ENCODE assay signal across 8 mouse cellular contexts in genomic region chr11:74638791-74639411, GRCm38 (mm10). TPM values are rescaled to one million over a fixed set of nuclear protein-coding genes. Genes with fewer than 3 reads are reported as not detected.
DNase-seq lines count a peak whose midpoint lies in the region; ATAC-seq and TF ChIP-seq lines count a peak whose summit lies in the region.

No protein-coding gene starts in this region.

- WGBS in heart, embryonic 13.5 days: 3% methylated on average over 9 of the region's 9 CpGs
- 10% methylated on average over 9 of the region's 9 CpGs for WGBS in lung, adult 2 months

- no peak for TF ChIP-seq POLR2A in ES-Bruce4 (IDR thresholded peaks at IDR 0.05; ENCODE audit: insufficient read depth, low read length)
- TF ChIP-seq POLR2A in lung, adult 2 months (IDR thresholded peaks at IDR 0.05; ENCODE audit: borderline replicate concordance, extremely low read depth, low read depth, low read length): no peak

- H3K4me3 ChIP-seq in ES-Bruce4 (ENCODE audit: low read depth, low read length): peak overlapping the region; percentile 70
- H3K4me3 ChIP-seq in heart, embryonic 13.5 days: peak overlapping the region; percentile 81
- peak overlapping the region; percentile 72 for H3K4me3 ChIP-seq in lung, adult 2 months (replicated peaks; ENCODE audit: extremely low read depth, low read depth, low read length)

- peak overlapping the region; percentile 80 for H3K4me2 ChIP-seq in heart, embryonic 13.5 days

- ATAC-seq in heart, embryonic 13.5 days (ENCODE audit: extremely low read depth, insufficient number of reproducible peaks, low FRiP score, low TSS enrichment): no peak

- no peaks in the 10 kb centered on the region for H3K4me1 ChIP-seq in ES-Bruce4 (ENCODE audit: control insufficient read depth, insufficient read depth, low read length)
- H3K4me1 ChIP-seq in heart, embryonic 13.5 days: peaks cover 25% of the 10 kb centered on the region
- peaks cover 5% of the 10 kb centered on the region for H3K4me1 ChIP-seq in lung, adult 2 months (ENCODE audit: control insufficient read depth, insufficient read depth, low read length)

- DNase-seq in cerebellum, adult 9-11 months: peak; percentile 58
- no peak for DNase-seq in cerebellum, postnatal 4 days (ENCODE audit: low spot score in 2 of 2)
- peak; percentile 48 for DNase-seq in lung, adult 2 months
- DNase-seq in telencephalon, adult 2 months (ENCODE audit: low read depth, low spot score): peak; percentile 26
- no peak for DNase-seq in spleen, postnatal 10 days (ENCODE audit: low spot score in 2 of 2)
- DNase-seq in gastrocnemius, postnatal 10 days: no peak

- H3K9ac ChIP-seq in ES-Bruce4 (ENCODE audit: low read depth, poor library complexity, severe bottlenecking): 0 out of 2 replicates have a peak overlapping the region, but pooled peaks have one; percentile 61
- H3K9ac ChIP-seq in heart, embryonic 13.5 days: peak overlapping the region; percentile 88

- TF ChIP-seq EP300 in ES-Bruce4 (IDR thresholded peaks at IDR 0.05; ENCODE audit: insufficient read depth, low read depth, low read length): no peak

- peaks cover 4% of the 10 kb centered on the region; the same call in 1 of the 2 replicates for H3K36me3 ChIP-seq in ES-Bruce4 (ENCODE audit: control insufficient read depth, insufficient read depth, low read length, poor library complexity, severe bottlenecking)
- H3K36me3 ChIP-seq in heart, embryonic 13.5 days: no peaks in the 10 kb centered on the region

- no peaks in the 10 kb centered on the region for H3K27me3 ChIP-seq in ES-Bruce4 (ENCODE audit: control insufficient read depth, insufficient read depth, low read length, poor library complexity, severe bottlenecking)
- peaks cover 14% of the 10 kb centered on the region; the same call in 1 of the 2 replicates for H3K27me3 ChIP-seq in heart, embryonic 13.5 days (replicated peaks)

- no peak overlapping the region for H3K27ac ChIP-seq in ES-Bruce4 (ENCODE audit: insufficient read depth, low read length)
- peak overlapping the region; percentile 91 for H3K27ac ChIP-seq in heart, embryonic 13.5 days (replicated peaks)

- H3K9me3 ChIP-seq in ES-Bruce4 (replicated peaks; ENCODE audit: control insufficient read depth, insufficient read depth, low read length, poor library complexity, severe bottlenecking): no peaks in the 10 kb centered on the region
- H3K9me3 ChIP-seq in heart, embryonic 13.5 days: no peaks in the 10 kb centered on the region

- no peak for TF ChIP-seq CTCF in ES-Bruce4 (IDR thresholded peaks at IDR 0.05; ENCODE audit: low read depth, low read length)
- no peak for TF ChIP-seq CTCF in lung, adult 2 months (IDR thresholded peaks at IDR 0.05; ENCODE audit: insufficient read depth, low read length)

RNA-seq across cellular contexts. Expression of gene Cluh, which starts 10.4 kb away (rescaled TPM):
- polyA plus RNA-seq in ES-Bruce4 (2011; ENCODE audit: insufficient read depth, insufficient read length, low read depth, missing spikeins): 33.3 and 33.4 TPM in 2 replicates
- 45.9 and 47.2 TPM in 2 replicates for polyA plus RNA-seq in heart, embryonic 13.5 days (2015; fragmentation: Nextera tagmentation; extraction: Ambion mirVana)
- 28.9 and 36.2 TPM in 2 replicates for polyA plus RNA-seq in lung, adult 2 months (2012; rRNA removed)
- 10 to 100 TPM; 83.7 to 90.5 TPM for total RNA-seq in gastrocnemius, postnatal 10 days (2021)

RNA-seq across cellular contexts. Expression of gene Ccdc92b, which starts 19.5 kb away (rescaled TPM):
- polyA plus RNA-seq in ES-Bruce4 (2011; ENCODE audit: insufficient read depth, insufficient read length, low read depth, missing spikeins): 4.8 and 5.3 TPM in 2 replicates
- 0.71 and 0.96 TPM in 2 replicates for polyA plus RNA-seq in heart, embryonic 13.5 days (2015; fragmentation: Nextera tagmentation; extraction: Ambion mirVana)
- polyA plus RNA-seq in lung, adult 2 months (2012; rRNA removed): 0.51 TPM in 2 replicates
- under 1 TPM; 0.12 to 0.32 TPM for total RNA-seq in gastrocnemius, postnatal 10 days (2021)

RNA-seq across cellular contexts. Expression of gene Rap1gap2, which starts 28.2 kb away (rescaled TPM):
- polyA plus RNA-seq in ES-Bruce4 (2011; ENCODE audit: insufficient read depth, insufficient read length, low read depth, missing spikeins): 4.0 and 5.7 TPM in 2 replicates
- polyA plus RNA-seq in heart, embryonic 13.5 days (2015; fragmentation: Nextera tagmentation; extraction: Ambion mirVana): 3.1 and 4.0 TPM in 2 replicates
- 7.0 and 8.9 TPM in 2 replicates for polyA plus RNA-seq in lung, adult 2 months (2012; rRNA removed)
- 10 to 100 TPM; 15.0 to 16.1 TPM for total RNA-seq in gastrocnemius, postnatal 10 days (2021)

Comparison
In these comparisons a context has a peak if more than half of its experiments do, and no peak if none do; other contexts are left out.
1. DNase-seq: peak in cerebellum, adult 9-11 months (single experiment), lung, adult 2 months (single experiment) and telencephalon, adult 2 months (single experiment); none in cerebellum, postnatal 4 days (0 of 2), spleen, postnatal 10 days (0 of 2) and gastrocnemius, postnatal 10 days (single experiment).
2. Peak in every context shown above with its lines, with median percentiles within 50 percentile points of each other: H3K4me3 ChIP-seq.